Mouse (Mus musculus) right cerebral cortex, postnatal 10 days (tissue): ENCODE measurements around the gene Gm8720.
"Not testable (repeated sequence)": the region's sequence is repeated elsewhere in the genome, so short reads cannot be mapped to it uniquely, and the experiment has no call there.

Experiments used
- DNase-seq, 2 experiments: peaks; one replicate each; pipeline ENCODE4 v3.0.0; 2021; ENCODE audit warnings: low spot score in 2 of 2

Gene Gm8720

GRCm38 (mm10) chr7:23067356-23067755 is at the start of gene Gm8720:
Gene Gm8720, minus strand, starts transcription at chr7:23067456.
- DNase-seq, result not testable (repeated sequence)

GRCm38 (mm10) chr7:23055240-23055639 is 12.0 kb downstream of the Gm8720 start, which contains the start of gene Vmn1r163:
Gene Vmn1r163, plus strand, starts transcription at chr7:23055540.
- DNase-seq, result not testable (repeated sequence)

- DNase-seq, result not testable (repeated sequence)
These were observed 47.4 kb downstream of the Gm8720 start, which contains the start of gene Gm4216 for GRCm38 (mm10) chr7:23019823-23020222. Gene Gm4216, minus strand, starts transcription at chr7:23019923.
